Mouse (Mus musculus) cerebellum, adult 11 months (tissue): ENCODE data around the gene Rbms3.

ENCODE experiments used
- DNase-seq: peaks from one replicate; pipeline ENCODE4 v3.0.0; 2022

Rbms3 gene

DNA sequence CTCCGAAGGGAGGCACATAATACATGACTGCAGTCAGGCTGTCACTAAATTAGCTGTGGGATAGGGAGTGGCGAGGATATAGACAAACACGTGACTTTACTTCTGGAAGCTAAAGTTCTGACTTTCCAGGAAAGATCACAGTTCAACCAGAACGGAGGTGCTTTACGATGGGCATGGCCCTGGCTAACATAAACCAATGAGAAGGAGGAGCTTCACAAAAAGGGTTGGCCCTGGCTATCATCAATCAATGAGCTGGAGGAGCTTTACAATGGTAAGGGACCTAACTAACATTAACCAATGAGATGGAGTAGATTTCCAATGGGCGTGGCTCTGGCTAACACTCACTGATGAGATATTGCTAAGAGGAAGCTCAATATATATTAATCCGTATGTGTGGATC, 457.2 kb downstream of the Rbms3 start:
- no peak for DNase-seq

DNA sequence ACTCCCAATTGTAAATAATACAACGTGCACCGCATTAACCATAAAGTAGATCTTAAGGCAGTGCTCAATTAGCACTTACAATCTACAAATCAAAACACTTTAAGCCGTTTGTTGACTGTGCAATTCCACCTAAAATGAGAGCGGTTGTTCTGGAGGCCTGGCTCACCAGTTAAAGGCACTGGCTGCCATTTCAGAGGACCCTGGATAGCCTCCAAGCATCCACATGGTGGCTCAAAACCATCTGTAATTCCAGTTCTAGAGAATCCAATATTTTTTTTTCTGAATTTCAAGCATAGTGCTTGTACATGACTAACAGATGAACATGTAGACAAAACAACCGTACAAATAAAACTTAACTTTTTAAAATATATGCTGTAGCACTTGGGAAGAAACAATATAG, 460.5 kb downstream of the Rbms3 start:
- no peak for DNase-seq

DNA sequence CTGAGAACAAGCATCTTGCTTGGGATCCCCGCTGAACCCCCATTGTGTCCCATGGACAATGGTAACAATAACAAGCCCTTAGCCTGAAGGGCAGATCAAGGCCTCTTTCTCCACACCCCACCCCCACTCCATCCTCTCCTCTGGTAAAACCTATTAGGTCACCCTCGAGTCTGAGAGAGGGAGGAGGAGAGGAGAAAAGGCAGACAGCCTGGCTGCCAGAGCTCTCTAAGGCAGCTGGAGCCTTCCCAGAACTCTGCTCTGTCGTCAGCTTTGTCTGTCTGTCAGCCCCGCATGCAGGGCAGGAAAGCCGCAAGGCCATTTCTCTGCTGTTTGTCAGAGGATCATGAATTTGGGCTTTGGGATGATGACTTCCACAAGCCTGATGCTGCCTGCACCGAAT, 466.6 kb downstream of the Rbms3 start:
- no peak for DNase-seq

DNA sequence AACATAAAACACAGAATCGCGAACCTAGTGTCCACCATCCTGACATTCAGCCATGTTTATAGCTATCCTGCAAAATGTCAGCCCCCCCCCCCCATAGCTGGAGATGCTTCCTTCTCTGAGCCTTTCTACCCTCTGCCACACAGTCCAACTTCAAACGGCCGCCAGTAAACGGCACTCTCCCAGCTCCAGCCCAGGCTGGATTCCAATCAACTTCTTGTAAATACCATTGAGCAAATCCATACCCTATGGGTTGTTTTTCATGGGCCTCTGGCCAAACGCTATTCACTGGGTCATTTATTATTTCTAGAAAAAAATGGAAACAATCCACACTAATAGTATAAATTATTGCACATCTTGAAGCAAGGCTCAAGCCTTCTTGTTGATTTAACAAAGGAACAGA, 468.6 kb downstream of the Rbms3 start:
- DNase-seq, result no peak

DNA sequence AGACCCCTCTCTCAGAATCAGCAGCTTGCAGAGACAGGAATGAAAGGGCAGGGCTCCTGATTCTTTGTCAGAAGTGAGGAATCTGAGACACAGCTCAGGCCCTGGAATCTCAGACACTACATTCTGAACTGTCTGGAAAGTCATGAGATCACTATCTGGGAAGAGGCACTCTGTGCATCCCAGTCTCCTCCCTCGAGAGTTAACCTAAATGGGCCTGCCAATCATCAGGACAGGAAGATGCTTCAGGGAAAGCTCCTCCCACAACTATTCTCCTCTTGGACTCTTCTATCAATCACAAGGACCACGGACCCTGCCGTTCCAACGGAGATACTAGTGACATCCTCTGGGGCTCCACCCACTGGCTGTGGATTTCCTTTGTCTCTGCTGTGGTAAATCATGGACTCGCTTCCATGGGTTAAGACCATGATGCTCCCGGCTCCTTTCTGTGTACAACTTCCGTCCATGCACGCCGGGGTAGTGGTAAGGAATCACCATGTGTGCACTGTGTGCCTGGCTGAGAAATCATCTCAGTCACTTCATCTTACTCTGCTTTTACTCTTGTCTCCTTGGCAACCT, 473.3 kb downstream of the Rbms3 start:
- DNase-seq, result no peak

DNA sequence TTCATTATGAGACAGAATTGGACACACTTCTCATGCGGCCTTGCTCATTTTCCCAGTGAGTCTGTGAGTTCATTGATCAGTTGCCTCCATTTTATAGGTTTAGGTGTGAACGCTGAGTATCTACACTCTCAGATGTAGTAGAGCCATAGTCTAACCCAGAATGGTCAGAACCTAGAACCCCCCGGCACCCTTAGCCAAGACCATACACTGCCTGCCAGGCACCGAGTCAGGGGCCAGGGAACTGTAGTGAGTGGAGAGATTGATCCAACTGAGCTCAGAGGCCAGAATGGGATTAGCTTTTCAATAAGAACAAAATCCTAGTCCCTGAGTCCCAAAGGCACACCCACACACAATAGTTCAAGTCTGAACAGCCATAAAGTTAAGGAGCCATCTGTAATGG, 475.1 kb downstream of the Rbms3 start:
- no peak for DNase-seq

DNA sequence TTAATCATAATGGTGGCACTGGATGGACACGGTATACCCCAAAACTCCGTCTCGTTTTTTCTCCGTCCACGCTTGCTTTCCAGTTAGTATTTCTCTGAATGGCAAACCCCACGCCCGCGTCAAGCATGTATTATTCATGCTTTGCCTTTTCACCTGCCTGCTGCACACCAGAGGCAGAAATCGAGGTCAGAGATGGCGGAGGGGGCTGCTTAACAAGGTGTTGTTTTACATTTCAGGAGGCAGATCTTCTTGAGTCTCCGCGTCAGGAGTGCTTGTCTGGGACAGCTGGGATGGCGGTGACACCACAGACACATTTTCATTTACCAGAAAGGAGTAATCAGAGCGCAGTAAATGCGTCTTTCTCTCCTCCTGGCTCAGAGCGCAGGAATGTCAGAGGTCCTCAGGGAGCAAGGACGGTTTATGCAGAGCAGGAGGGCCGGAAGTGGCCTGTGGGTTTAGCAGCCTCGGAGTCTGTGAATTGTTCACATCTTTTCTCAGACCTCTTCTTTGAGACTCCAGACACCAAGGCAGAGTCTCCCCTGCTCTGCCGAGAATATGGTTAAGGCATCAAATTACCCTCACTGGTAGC, 475.9 kb downstream of the Rbms3 start:
- DNase-seq, result no peak

DNA sequence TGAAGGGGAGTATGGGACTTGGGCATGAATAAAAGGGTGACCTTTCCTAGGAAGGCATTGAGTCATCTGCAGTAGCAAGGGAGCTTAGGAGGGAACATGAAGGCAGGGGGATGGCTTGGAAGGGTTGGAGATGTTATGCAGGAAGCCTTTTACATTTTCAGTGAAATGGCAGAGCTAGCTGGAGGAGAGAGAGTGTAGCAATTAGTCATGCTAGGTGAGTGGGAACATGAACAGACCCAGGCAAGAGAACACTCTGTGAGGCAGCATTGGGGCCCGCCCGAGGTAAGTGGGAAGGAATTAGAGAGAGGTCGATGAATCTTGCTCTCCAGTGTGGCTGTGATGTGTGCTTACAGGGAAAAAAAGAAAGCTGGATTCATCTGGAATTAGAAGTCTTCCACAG, 477.8 kb downstream of the Rbms3 start:
- DNase-seq, result no peak

DNA sequence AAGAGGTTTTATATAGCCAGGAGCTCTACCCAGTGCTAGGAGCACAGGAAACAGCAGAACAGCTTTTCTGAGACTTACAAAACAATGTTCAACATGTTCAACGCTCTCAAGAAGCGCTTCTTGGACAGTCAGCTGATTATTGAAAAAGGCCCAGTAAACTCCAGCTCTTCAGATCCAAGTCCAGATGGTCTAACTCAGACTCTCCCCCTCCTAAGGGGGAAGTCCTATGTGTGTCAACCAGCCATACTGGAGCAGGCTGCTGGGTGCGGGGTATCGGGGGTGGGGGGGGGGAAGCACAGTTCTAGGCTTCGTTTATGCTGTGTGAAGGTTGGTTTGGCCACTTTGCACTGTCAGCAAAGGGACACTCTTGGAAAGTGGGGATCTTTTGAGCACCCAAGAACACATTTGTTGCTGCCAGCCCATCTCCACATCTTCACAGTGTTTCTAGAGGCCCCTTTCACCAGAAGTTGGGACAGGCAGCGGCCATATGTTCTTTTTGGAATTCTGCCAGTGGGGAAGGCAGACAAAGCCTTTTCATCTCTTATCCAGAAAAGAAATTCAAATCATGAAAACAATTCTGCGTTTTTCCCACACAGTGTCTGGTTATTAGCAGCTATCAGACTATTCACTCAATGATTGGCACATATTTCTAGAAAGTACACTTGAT, 485.5 kb downstream of the Rbms3 start:
- no peak for DNase-seq

DNA sequence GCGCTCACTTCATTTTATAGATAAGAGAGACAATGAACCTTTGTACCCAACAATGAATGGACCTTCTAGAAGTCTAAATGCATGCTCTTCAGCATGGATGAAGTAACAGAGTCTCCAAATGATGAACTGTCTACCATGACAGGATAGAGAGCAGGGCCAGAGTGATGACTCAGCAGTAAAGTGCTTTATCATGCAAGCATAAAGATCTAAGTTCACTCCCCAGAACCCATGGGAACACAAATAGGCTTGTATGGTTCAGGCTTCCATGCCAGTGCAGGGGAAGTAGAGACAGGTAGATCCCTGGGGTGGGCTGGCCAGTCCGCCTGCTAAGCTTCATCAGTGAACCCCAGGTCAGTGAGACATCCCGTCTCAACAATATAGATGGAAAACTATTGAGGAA, 489.7 kb downstream of the Rbms3 start:
- no peak for DNase-seq

DNA sequence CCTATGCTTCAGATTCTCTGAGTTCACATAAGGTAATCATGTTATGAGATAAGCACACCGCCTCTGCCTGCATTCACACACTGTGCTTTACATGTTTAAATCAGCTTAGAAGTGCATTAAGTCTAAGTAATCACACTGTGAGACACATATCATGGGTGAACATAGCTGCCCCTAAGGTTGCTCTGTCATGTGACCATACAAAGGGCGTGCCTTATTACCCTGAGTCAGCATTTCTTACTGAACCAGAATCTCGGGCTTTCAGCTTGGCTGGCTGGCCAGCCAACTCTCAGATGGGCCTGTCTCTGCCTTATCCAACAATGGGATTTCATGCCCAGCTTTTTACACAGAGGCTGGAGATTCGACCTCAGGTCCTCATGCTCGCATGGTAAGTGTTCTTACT, 493.3 kb downstream of the Rbms3 start:
- no peak for DNase-seq

DNA sequence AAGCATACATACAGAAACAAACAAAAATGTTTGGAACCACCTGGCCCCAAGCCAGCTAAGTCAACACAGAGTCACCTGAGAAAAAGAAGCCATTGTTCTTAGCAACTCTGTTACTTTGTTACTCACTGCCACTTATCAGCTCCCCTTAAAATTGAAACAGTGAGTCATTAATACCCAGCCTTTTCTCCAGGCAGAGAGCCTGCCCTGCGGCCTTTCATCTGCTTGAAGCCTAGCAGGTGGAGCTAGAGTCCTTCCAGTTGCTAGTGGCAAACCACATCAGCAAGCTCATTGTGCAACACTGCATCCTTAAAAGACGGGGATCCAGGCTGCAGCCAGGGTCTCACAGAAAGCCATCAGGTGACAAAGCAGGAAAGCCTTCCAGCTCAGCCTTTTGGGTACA, 495.7 kb downstream of the Rbms3 start:
- DNase-seq, result no peak

DNA sequence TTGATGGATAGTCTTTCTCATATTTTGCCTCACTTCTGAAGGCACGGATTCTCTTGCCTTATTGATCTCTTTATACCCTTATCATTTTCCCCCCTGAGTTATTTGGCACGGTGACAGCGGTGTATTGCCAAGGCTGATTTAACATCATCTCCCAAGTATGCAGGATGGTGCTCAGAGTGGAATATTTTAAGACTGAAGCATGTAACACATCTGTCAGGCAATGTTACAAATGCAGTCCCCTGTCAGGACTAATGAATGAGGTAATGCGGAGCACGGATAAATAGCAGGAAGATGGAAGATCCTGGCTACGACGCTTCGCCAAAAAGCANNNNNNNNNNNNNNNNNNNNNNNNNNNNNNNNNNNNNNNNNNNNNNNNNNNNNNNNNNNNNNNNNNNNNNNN, 502.9 kb downstream of the Rbms3 start:
- DNase-seq, result no peak

DNA sequence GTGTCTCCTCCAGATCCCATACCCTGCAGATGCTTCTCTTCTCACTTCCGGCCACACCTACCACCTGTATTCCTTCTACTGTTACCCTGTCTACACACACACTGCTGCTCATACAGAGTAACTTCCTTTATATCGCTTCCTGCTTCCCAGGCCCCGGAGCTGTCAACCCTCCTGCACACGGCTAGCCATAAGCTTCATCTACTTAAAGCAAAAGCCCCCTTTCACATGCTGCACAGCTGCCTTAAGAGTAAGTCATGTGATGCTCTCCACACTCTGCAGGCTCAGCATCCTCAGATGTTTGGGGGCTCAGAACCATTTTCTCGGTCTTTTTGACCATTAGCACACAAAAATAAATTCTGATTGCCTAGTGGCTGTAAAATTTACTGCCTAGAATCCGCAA, 503.9 kb downstream of the Rbms3 start:
- no peak for DNase-seq

DNA sequence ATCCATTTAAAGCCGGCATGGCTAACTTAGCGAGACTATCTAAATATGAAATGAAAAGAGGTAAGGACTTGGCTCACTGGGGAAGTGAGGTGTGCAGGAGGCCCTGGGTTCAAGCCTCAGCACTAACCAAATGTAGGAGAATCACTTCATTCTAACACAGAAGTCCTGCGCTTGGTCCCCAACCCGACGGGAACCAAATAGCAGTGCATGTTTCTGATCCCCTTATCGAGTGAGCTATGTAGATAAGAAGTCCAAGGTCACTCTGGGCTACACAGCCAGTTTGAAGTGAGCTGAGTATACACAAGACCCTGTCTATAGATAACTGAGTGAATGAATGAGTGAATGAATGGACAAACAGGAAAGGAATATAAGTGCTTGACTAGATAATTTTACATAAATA, 508.1 kb downstream of the Rbms3 start:
- no peak for DNase-seq

DNA sequence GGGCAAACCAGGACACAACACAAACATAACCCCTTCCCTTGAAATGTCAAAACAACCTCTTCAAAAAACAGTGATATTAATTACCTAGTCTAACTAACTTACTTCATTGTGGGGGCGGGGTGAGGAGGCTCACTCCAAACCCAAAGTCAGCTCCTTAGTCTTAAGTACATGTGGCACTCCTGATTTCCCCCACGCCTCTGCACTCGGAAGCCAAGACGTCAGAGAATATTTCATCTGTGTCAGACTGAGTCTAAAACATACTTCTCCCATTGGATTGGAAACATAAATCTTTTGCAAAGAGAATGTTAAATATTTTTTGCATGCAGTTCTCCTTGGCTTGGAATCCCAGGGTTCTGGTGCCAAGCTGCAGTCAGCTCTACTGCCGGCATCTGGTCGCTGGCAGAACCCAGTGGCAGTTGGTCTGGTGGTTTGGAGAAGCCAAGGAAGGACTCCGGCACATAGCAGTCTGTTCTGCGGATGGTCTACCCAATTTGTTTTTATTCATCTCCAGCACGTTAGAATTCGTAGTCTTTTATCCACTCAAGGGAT, 512.5 kb downstream of the Rbms3 start:
- DNase-seq, result no peak

DNA sequence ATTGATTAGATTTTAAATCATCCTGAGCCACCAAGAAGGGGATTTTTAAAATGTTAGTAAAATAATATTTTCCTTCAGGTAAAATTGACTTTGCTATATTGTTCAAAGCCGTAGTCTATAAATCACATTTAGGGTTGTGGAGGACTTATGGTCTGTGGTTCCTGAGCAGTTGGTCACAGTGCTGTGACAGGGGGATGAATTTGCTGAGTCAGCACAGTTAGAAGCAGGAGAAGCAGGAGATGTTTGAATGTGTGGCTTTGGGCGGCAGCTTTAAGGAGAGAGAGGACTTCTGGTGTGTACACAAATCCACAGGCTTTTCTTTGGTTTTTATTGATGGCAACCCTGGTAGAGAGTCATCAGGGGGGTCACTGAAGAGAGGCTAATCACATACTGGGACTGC, 514.1 kb downstream of the Rbms3 start:
- no peak for DNase-seq

DNA sequence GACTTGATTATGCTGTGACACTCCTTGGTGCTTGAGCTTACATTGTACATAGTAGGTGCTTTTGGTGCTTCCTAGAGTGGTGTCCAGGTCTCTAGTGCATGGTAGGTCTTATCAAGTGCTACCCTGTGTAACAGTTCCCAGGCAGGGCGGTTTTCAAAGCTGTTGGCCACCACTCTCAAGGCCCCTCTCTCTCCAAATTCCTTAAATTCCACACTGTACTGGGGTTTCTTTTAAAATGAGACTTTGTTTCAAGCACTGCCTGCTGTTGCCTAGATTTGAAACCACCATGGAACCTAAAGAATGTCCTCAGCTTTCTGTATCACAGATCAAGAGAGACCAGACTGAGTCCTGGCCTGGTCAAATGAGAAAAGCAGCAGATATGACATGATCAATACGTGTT, 516.1 kb downstream of the Rbms3 start:
- DNase-seq, result no peak

DNA sequence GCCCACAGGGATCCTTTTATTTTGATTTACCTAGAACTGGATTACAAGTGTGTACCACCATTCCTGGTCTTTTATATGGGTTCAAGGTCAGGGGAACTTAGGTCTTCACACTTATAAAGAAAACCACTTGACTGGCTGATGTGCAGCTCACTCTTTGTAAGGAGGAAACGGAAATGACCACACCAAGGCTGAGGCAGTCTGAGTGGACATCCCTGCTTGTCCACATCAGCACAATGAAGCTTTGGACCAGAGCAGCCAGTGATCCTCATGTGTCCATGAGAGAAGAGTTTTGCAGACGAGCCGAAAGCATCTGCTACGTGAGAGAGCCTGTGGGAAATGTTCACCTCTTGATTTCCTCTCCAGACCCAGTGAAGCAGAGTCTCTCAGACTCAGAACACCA, 521.8 kb downstream of the Rbms3 start:
- DNase-seq, result no peak

DNA sequence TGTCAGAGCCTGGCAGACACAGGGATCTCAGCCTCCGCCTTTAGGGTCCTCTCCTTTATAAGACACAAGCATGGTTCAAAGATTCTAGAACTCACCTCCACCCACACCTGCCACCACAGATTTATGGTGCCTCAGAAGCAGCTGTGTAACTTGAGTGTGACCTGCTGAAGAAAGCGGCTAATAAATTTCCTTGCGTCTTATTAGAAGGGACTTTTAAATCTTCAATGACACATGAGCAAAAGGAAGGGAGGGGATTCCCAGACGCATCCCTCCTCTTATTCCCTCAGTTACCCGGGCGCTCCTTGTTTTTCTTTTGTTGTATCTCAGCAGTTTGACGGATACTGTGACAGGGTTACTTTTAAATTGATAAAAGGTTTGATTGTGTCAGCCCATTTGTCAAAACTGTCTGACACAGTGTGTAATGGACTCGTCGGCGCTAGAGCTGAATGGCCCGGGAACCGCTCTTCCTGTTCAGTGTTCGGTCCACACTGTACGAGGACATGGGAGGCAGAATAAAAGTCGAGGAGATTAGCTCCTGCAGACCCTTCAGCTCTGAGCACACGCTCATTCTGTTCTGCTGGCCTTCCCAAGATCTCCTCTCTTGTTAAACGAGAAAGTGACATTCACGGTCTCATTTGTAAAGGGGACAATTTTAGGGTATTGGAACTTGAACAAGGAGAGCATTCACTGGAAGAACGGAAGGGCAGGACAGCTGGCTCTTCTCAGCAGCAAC, 527.3 kb downstream of the Rbms3 start:
- no peak for DNase-seq

DNA sequence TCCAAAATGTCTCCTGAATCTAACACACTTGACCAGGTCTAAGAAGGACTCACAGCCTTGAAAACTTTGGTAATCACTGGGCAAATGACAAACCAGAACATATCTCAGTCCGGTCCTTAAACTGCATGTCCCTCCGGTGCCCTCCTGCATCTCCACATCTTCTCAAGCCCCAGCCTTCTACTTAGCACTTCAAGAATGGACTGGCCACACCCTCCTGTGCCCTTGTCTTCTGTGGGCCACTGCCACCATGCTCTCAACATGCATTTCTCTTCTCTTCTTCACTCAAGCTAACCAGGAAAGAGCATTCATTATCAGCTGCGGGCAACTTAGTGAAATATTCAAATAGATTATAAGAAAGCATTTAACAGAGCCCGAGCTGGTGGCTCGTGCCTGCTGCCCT, 529.5 kb downstream of the Rbms3 start:
- DNase-seq, result no peak

DNA sequence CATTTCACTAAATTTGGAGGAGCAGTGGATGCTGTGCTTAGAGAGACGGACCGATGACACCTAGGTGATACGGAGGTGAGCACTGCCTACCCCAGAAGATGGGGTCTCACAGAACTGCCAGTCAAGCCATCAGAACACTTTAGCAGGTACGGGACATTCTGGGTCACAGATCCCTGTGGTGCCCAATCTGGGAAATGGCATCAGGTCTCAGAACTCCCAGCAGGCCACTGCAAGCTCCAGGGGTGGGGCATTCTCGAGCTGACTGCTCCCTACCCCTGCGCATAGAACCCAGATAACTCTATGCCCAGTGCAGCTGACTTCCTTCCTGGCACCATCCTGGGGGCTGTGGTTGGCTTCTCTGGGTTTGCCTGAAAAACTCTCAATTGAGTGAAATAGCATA, 536.2 kb downstream of the Rbms3 start:
- DNase-seq, result no peak

DNA sequence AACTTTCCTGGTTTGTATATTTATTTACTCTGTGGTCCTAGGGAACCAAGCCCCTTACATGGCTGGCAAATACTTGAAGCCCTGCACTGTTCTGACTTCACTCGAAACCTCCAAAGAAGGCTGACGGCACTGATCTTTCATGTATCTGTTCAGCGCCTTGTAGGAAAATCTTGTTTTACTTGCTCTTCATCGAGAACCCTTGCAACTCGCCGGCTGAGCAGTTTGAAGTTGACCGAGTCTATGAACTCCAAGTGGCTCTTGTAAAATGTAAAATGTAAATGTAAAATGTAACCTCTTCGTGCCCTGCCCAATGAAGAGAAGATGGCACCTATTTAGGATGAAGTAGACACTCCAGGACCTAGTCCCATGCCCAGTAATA, 537.5 kb downstream of the Rbms3 start:
- DNase-seq, result no peak
